Mouse (Mus musculus): ENCODE measurements around the gene Srrt. TPM values are rescaled to one million over a fixed set of nuclear protein-coding genes. Genes with fewer than 3 reads are reported as not detected.
A peak's percentile ranks its signal among the peaks of the same experiment; 100 is the strongest.

Srrt gene
- polyA plus RNA-seq, 1 experiment from 2014 or later = 97.2 TPM

- no peak for ATAC-seq
- H3K4me2 ChIP-seq (ENCODE audit: low read length) = peak overlapping the region; percentile 89
- WGBS = 13% methylated on average over 12 of the region's 12 CpGs
- peaks cover 34% of the 10 kb centered on the region for H3K4me1 ChIP-seq (ENCODE audit: control insufficient read depth, insufficient read depth, low read length)
- H3K4me3 ChIP-seq (ENCODE audit: low read depth, low read length) = peak overlapping the region; percentile 91
- peak overlapping the region; percentile 99 for H3K9ac ChIP-seq (ENCODE audit: low read depth, low read length)
- no peaks in the 10 kb centered on the region for H3K27me3 ChIP-seq (ENCODE audit: control insufficient read depth, insufficient read depth, low read depth, low read length)
- peak overlapping the region; percentile 95 for H3K27ac ChIP-seq (ENCODE audit: low read length)
- no peaks in the 10 kb centered on the region for H3K9me3 ChIP-seq (replicated peaks; ENCODE audit: control insufficient read depth, low read length, poor library complexity, severe bottlenecking)
- H3K36me3 ChIP-seq (ENCODE audit: control insufficient read depth, insufficient read depth, low read length) = peaks cover 21% of the 10 kb centered on the region
These were observed 952 bp downstream of the Srrt start for GRCm38 (mm10) chr5:137306439-137307005.

GRCm38 (mm10) chr5:137305822-137306221 is 1.7 kb downstream of the Srrt start:
- 58% methylated on average over 3 of the region's 3 CpGs for WGBS
- Histone ChIP-seq H3K4me3 (ENCODE audit: low read depth, low read length) (peak overlapping the region; percentile 91), H3K36me3 (ENCODE audit: control insufficient read depth, insufficient read depth, low read length) (peaks cover 26% of the 10 kb centered on the region), H3K9ac (ENCODE audit: low read depth, low read length) (peak overlapping the region; percentile 99; the same call in 1 of the 2 replicates), H3K27ac (ENCODE audit: low read length) (no peak overlapping the region), H3K4me2 (ENCODE audit: low read length) (peak overlapping the region; percentile 89), H3K4me1 (ENCODE audit: control insufficient read depth, insufficient read depth, low read length) (peaks cover 34% of the 10 kb centered on the region), H3K27me3 (ENCODE audit: control insufficient read depth, insufficient read depth, low read depth, low read length) (no peaks in the 10 kb centered on the region), H3K9me3 (replicated peaks; ENCODE audit: control insufficient read depth, low read length, poor library complexity, severe bottlenecking) (no peaks in the 10 kb centered on the region)
- no peak for ATAC-seq

GRCm38 (mm10) chr5:137304816-137305215 is 2.7 kb downstream of the Srrt start:
- peak overlapping the region; percentile 31 for H3K9ac ChIP-seq (ENCODE audit: low read depth, low read length)
- 69% methylated on average over 4 of the region's 4 CpGs for WGBS
- H3K27me3 ChIP-seq (ENCODE audit: control insufficient read depth, insufficient read depth, low read depth, low read length) = no peaks in the 10 kb centered on the region
- H3K4me2 ChIP-seq (ENCODE audit: low read length) = peak overlapping the region; percentile 89
- no peak overlapping the region for H3K4me3 ChIP-seq (ENCODE audit: low read depth, low read length)
- no peak overlapping the region for H3K27ac ChIP-seq (ENCODE audit: low read length)
- H3K9me3 ChIP-seq (replicated peaks; ENCODE audit: control insufficient read depth, low read length, poor library complexity, severe bottlenecking) = no peaks in the 10 kb centered on the region
- peaks cover 30% of the 10 kb centered on the region for H3K36me3 ChIP-seq (ENCODE audit: control insufficient read depth, insufficient read depth, low read length)
- ATAC-seq = no peak
- H3K4me1 ChIP-seq (ENCODE audit: control insufficient read depth, insufficient read depth, low read length) = peaks cover 34% of the 10 kb centered on the region

GRCm38 (mm10) chr5:137304165-137304564 is 3.3 kb downstream of the Srrt start:
- Histone ChIP-seq H3K9ac (ENCODE audit: low read depth, low read length) (peak overlapping the region; percentile 31; the same call in 1 of the 2 replicates), H3K27me3 (ENCODE audit: control insufficient read depth, insufficient read depth, low read depth, low read length) (no peaks in the 10 kb centered on the region), H3K4me3 (ENCODE audit: low read depth, low read length) (no peak overlapping the region), H3K36me3 (ENCODE audit: control insufficient read depth, insufficient read depth, low read length) (peaks cover 29% of the 10 kb centered on the region), H3K27ac (ENCODE audit: low read length) (no peak overlapping the region), H3K9me3 (replicated peaks; ENCODE audit: control insufficient read depth, low read length, poor library complexity, severe bottlenecking) (no peaks in the 10 kb centered on the region), H3K4me2 (ENCODE audit: low read length) (no peak overlapping the region), H3K4me1 (ENCODE audit: control insufficient read depth, insufficient read depth, low read length) (peaks cover 34% of the 10 kb centered on the region)
- ATAC-seq = no peak
- WGBS = 92% methylated on average over 3 of the region's 3 CpGs

- H3K4me1 ChIP-seq (ENCODE audit: control insufficient read depth, insufficient read depth, low read length) = peaks cover 34% of the 10 kb centered on the region
- H3K36me3 ChIP-seq (ENCODE audit: control insufficient read depth, insufficient read depth, low read length) = peaks cover 27% of the 10 kb centered on the region
- H3K27me3 ChIP-seq (ENCODE audit: control insufficient read depth, insufficient read depth, low read depth, low read length) = no peaks in the 10 kb centered on the region
- H3K4me2 ChIP-seq (ENCODE audit: low read length) = no peak overlapping the region
- no peak overlapping the region for H3K27ac ChIP-seq (ENCODE audit: low read length)
- H3K4me3 ChIP-seq (ENCODE audit: low read depth, low read length) = no peak overlapping the region
- no peak for ATAC-seq
- WGBS = 73% methylated on average over 4 of the region's 4 CpGs
- no peaks in the 10 kb centered on the region for H3K9me3 ChIP-seq (replicated peaks; ENCODE audit: control insufficient read depth, low read length, poor library complexity, severe bottlenecking)
- H3K9ac ChIP-seq (ENCODE audit: low read depth, low read length) = no peak overlapping the region
These were observed 3.9 kb downstream of the Srrt start for GRCm38 (mm10) chr5:137303609-137304008.

- no peaks in the 10 kb centered on the region for H3K9me3 ChIP-seq (replicated peaks; ENCODE audit: control insufficient read depth, low read length, poor library complexity, severe bottlenecking)
- H3K27me3 ChIP-seq (ENCODE audit: control insufficient read depth, insufficient read depth, low read depth, low read length) = no peaks in the 10 kb centered on the region
- no peak overlapping the region for H3K9ac ChIP-seq (ENCODE audit: low read depth, low read length)
- ATAC-seq = no peak
- H3K4me2 ChIP-seq (ENCODE audit: low read length) = no peak overlapping the region
- WGBS = 71% methylated on average over 21 of the region's 21 CpGs
- no peak overlapping the region for H3K4me3 ChIP-seq (ENCODE audit: low read depth, low read length)
- H3K36me3 ChIP-seq (ENCODE audit: control insufficient read depth, insufficient read depth, low read length) = peaks cover 48% of the 10 kb centered on the region
- no peak overlapping the region for H3K27ac ChIP-seq (ENCODE audit: low read length)
- H3K4me1 ChIP-seq (ENCODE audit: control insufficient read depth, insufficient read depth, low read length) = peaks cover 27% of the 10 kb centered on the region
These were observed 6.2 kb downstream of the Srrt start for GRCm38 (mm10) chr5:137301253-137301652.

- H3K4me3 ChIP-seq (ENCODE audit: low read depth, low read length) = no peak overlapping the region
- peaks cover 14% of the 10 kb centered on the region for H3K4me1 ChIP-seq (ENCODE audit: control insufficient read depth, insufficient read depth, low read length)
- ATAC-seq = no peak
- no peaks in the 10 kb centered on the region for H3K9me3 ChIP-seq (replicated peaks; ENCODE audit: control insufficient read depth, low read length, poor library complexity, severe bottlenecking)
- H3K27ac ChIP-seq (ENCODE audit: low read length) = no peak overlapping the region
- no peak overlapping the region for H3K9ac ChIP-seq (ENCODE audit: low read depth, low read length)
- H3K36me3 ChIP-seq (ENCODE audit: control insufficient read depth, insufficient read depth, low read length) = peaks cover 51% of the 10 kb centered on the region
- 93% methylated on average over 7 of the region's 7 CpGs for WGBS
- H3K27me3 ChIP-seq (ENCODE audit: control insufficient read depth, insufficient read depth, low read depth, low read length) = no peaks in the 10 kb centered on the region
- no peak overlapping the region for H3K4me2 ChIP-seq (ENCODE audit: low read length)
These were observed 8.2 kb downstream of the Srrt start for GRCm38 (mm10) chr5:137299240-137299639.

GRCm38 (mm10) chr5:137297126-137297525 is 10.3 kb downstream of the Srrt start:
- H3K36me3 ChIP-seq (ENCODE audit: control insufficient read depth, insufficient read depth, low read length) = peaks cover 46% of the 10 kb centered on the region
- ATAC-seq = no peak
- no peak overlapping the region for H3K9ac ChIP-seq (ENCODE audit: low read depth, low read length)
- H3K27ac ChIP-seq (ENCODE audit: low read length) = no peak overlapping the region
- H3K4me1 ChIP-seq (ENCODE audit: control insufficient read depth, insufficient read depth, low read length) = peaks cover 16% of the 10 kb centered on the region
- H3K4me2 ChIP-seq (ENCODE audit: low read length) = no peak overlapping the region
- H3K4me3 ChIP-seq (ENCODE audit: low read depth, low read length) = no peak overlapping the region
- no peaks in the 10 kb centered on the region for H3K9me3 ChIP-seq (replicated peaks; ENCODE audit: control insufficient read depth, low read length, poor library complexity, severe bottlenecking)
- no peaks in the 10 kb centered on the region for H3K27me3 ChIP-seq (ENCODE audit: control insufficient read depth, insufficient read depth, low read depth, low read length)
- 93% methylated on average over 14 of the region's 14 CpGs for WGBS

- Histone ChIP-seq H3K27ac (ENCODE audit: low read length) (no peak overlapping the region), H3K9ac (ENCODE audit: low read depth, low read length) (no peak overlapping the region), H3K9me3 (replicated peaks; ENCODE audit: control insufficient read depth, low read length, poor library complexity, severe bottlenecking) (no peaks in the 10 kb centered on the region), H3K4me2 (ENCODE audit: low read length) (no peak overlapping the region), H3K27me3 (ENCODE audit: control insufficient read depth, insufficient read depth, low read depth, low read length) (no peaks in the 10 kb centered on the region), H3K4me3 (ENCODE audit: low read depth, low read length) (no peak overlapping the region), H3K36me3 (ENCODE audit: control insufficient read depth, insufficient read depth, low read length) (peaks cover 36% of the 10 kb centered on the region), H3K4me1 (ENCODE audit: control insufficient read depth, insufficient read depth, low read length) (peaks cover 16% of the 10 kb centered on the region)
- ATAC-seq = no peak
- 89% methylated on average over 15 of the region's 15 CpGs for WGBS
These were observed 11.8 kb downstream of the Srrt start for GRCm38 (mm10) chr5:137295712-137296111.
